ENCODE assay signal across 20 mouse cellular contexts in the genomic region with DNA sequence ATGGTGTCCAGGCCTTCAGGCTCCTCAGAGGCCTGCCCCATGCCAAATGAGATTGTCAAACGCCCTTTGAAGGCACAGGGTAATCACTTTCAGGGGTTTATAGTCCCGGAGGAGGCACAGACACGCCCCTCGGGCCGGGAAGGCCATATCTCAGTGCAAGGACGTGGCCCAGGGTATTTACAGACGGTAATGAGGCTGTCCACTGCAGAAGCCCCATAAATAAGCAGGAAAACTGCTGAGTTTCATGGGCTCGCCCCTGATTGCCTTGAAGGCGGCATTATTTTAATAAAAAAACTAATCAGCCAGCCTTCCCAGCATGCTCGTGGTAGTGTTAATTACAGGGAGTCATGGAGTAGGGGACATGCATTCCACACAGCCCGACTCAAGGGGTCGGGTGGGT. TPM values are rescaled to one million over a fixed set of nuclear protein-coding genes. Genes with fewer than 3 reads are reported as not detected.
DNase-seq lines count a peak whose midpoint lies in the region; ATAC-seq and TF ChIP-seq lines count a peak whose summit lies in the region.
"Had no signal": no experiment of that assay in that cellular context is flagged by ENCODE, and none has a peak within 500 bp of the region (broad histone marks: within the 10 kb centered on the region; RNA-seq: fewer than 3 reads in every experiment).

No protein-coding gene starts in this region.

- no peak overlapping the region for H3K4me3 ChIP-seq in hindbrain, embryonic 10.5 days
- H3K4me3 ChIP-seq in hindbrain, embryonic 12.5 days = no peak overlapping the region
- no peak overlapping the region for H3K4me3 ChIP-seq in midbrain, embryonic 13.5 days (replicated peaks)
- no peak overlapping the region for H3K4me3 ChIP-seq in midbrain, postnatal 0 days (ENCODE audit: low read depth, low read length)
- no peak overlapping the region for H3K4me3 ChIP-seq in limb, embryonic 12.5 days (replicated peaks)
- H3K4me3 ChIP-seq in forebrain, embryonic 15.5 days = no peak overlapping the region
- H3K4me3 ChIP-seq: embryonic facial prominence, embryonic 10.5 days; forebrain, embryonic 13.5 days; heart, embryonic 10.5 days; hindbrain, embryonic 13.5 days had no signal

- DNase-seq in hindbrain, embryonic 10.5 days (ENCODE audit: low spot score) = no peak
- no peak for DNase-seq in midbrain, postnatal 0 days (ENCODE audit: low spot score)
- no peak for DNase-seq in cerebellum, adult 11 months
- DNase-seq: adrenal gland, postnatal 10 days; cerebellum, adult 11-12 months; cerebellum, adult 9-10 months; cerebellum, postnatal 25 days; gastrocnemius, postnatal 10 days; heart, adult 18-20 months had no signal

- peaks cover 30% of the 10 kb centered on the region for H3K27me3 ChIP-seq in hindbrain, embryonic 10.5 days (ENCODE audit: insufficient read depth, poor library complexity, severe bottlenecking)
- H3K27me3 ChIP-seq in hindbrain, embryonic 12.5 days = peaks cover 17% of the 10 kb centered on the region; the same call in 1 of the 2 replicates
- H3K27me3 ChIP-seq in midbrain, embryonic 13.5 days = peaks cover 16% of the 10 kb centered on the region
- H3K27me3 ChIP-seq in midbrain, postnatal 0 days (ENCODE audit: insufficient read depth, low read length) = no peaks in the 10 kb centered on the region
- peaks cover 18% of the 10 kb centered on the region for H3K27me3 ChIP-seq in limb, embryonic 12.5 days
- no peaks in the 10 kb centered on the region for H3K27me3 ChIP-seq in forebrain, embryonic 15.5 days
- H3K27me3 ChIP-seq: forebrain, embryonic 13.5 days had no signal

- TF ChIP-seq CTCF in midbrain, postnatal 0 days (IDR thresholded peaks at IDR 0.05) = no peak

- 74% methylated on average over 12 of the region's 12 CpGs for WGBS in hindbrain, embryonic 10.5 days
- WGBS in hindbrain, embryonic 12.5 days = 56% methylated on average over 12 of the region's 12 CpGs
- whole genome bisulfite sequencing in midbrain, embryonic 13.5 days = 55% methylated on average over 12 of the region's 12 CpGs
- 55% methylated on average over 12 of the region's 12 CpGs for WGBS in midbrain, postnatal 0 days
- WGBS in limb, embryonic 12.5 days = 8% methylated on average over 12 of the region's 12 CpGs
- 62% methylated on average over 12 of the region's 12 CpGs for WGBS in forebrain, embryonic 15.5 days

- ATAC-seq in hindbrain, embryonic 12.5 days (ENCODE audit: low FRiP score) = no peak
- ATAC-seq in midbrain, embryonic 13.5 days = no peak
- no peak for ATAC-seq in midbrain, postnatal 0 days (ENCODE audit: low FRiP score)
- 0 out of 2 replicates have a peak, but pooled peaks have one; percentile 9 for ATAC-seq in limb, embryonic 12.5 days (ENCODE audit: insufficient number of reproducible peaks, insufficient read depth, low FRiP score, low TSS enrichment, low read depth)
- ATAC-seq in forebrain, embryonic 15.5 days (replicated peaks) = no peak
- ATAC-seq: forebrain, embryonic 13.5 days had no signal

- H3K36me3 ChIP-seq in hindbrain, embryonic 10.5 days = no peaks in the 10 kb centered on the region
- no peaks in the 10 kb centered on the region for H3K36me3 ChIP-seq in hindbrain, embryonic 12.5 days
- H3K36me3 ChIP-seq in midbrain, embryonic 13.5 days = no peaks in the 10 kb centered on the region
- no peaks in the 10 kb centered on the region for H3K36me3 ChIP-seq in midbrain, postnatal 0 days (ENCODE audit: insufficient read depth, low read length)
- H3K36me3 ChIP-seq in limb, embryonic 12.5 days = no peaks in the 10 kb centered on the region
- no peaks in the 10 kb centered on the region for H3K36me3 ChIP-seq in forebrain, embryonic 15.5 days
- H3K36me3 ChIP-seq: embryonic facial prominence, embryonic 10.5 days; heart, embryonic 10.5 days; hindbrain, embryonic 13.5 days had no signal

- H3K9me3 ChIP-seq in hindbrain, embryonic 10.5 days = no peaks in the 10 kb centered on the region
- H3K9me3 ChIP-seq in hindbrain, embryonic 12.5 days (replicated peaks) = no peaks in the 10 kb centered on the region
- H3K9me3 ChIP-seq in midbrain, embryonic 13.5 days = no peaks in the 10 kb centered on the region
- no peaks in the 10 kb centered on the region for H3K9me3 ChIP-seq in midbrain, postnatal 0 days (ENCODE audit: low read length)
- no peaks in the 10 kb centered on the region for H3K9me3 ChIP-seq in limb, embryonic 12.5 days
- no peaks in the 10 kb centered on the region for H3K9me3 ChIP-seq in forebrain, embryonic 15.5 days
- H3K9me3 ChIP-seq: embryonic facial prominence, embryonic 10.5 days; forebrain, embryonic 13.5 days; heart, embryonic 10.5 days; hindbrain, embryonic 13.5 days had no signal

- no peak overlapping the region for H3K9ac ChIP-seq in hindbrain, embryonic 12.5 days
- no peak overlapping the region for H3K9ac ChIP-seq in midbrain, embryonic 13.5 days (replicated peaks)
- no peak overlapping the region for H3K9ac ChIP-seq in midbrain, postnatal 0 days (replicated peaks; ENCODE audit: low read length, poor library complexity, severe bottlenecking)
- H3K9ac ChIP-seq in limb, embryonic 12.5 days (replicated peaks) = no peak overlapping the region
- H3K9ac ChIP-seq in forebrain, embryonic 15.5 days (replicated peaks) = no peak overlapping the region
- H3K9ac ChIP-seq: forebrain, embryonic 13.5 days; hindbrain, embryonic 13.5 days had no signal

- H3K4me2 ChIP-seq in hindbrain, embryonic 12.5 days (replicated peaks) = no peak overlapping the region
- no peak overlapping the region for H3K4me2 ChIP-seq in midbrain, embryonic 13.5 days (replicated peaks)
- no peak overlapping the region for H3K4me2 ChIP-seq in midbrain, postnatal 0 days (ENCODE audit: low read depth, low read length, poor library complexity, severe bottlenecking)
- H3K4me2 ChIP-seq in limb, embryonic 12.5 days = no peak overlapping the region
- H3K4me2 ChIP-seq in forebrain, embryonic 15.5 days (replicated peaks) = no peak overlapping the region
- H3K4me2 ChIP-seq: forebrain, embryonic 13.5 days; hindbrain, embryonic 13.5 days had no signal

- H3K4me1 ChIP-seq in hindbrain, embryonic 10.5 days (replicated peaks) = peaks cover 51% of the 10 kb centered on the region
- peaks cover 24% of the 10 kb centered on the region for H3K4me1 ChIP-seq in hindbrain, embryonic 12.5 days
- H3K4me1 ChIP-seq in midbrain, embryonic 13.5 days (replicated peaks) = peaks cover 31% of the 10 kb centered on the region
- no peaks in the 10 kb centered on the region; the same call in 1 of the 2 replicates for H3K4me1 ChIP-seq in midbrain, postnatal 0 days (ENCODE audit: insufficient read depth, low read length)
- H3K4me1 ChIP-seq in limb, embryonic 12.5 days (replicated peaks) = peaks cover 57% of the 10 kb centered on the region
- H3K4me1 ChIP-seq in forebrain, embryonic 15.5 days = peaks cover 14% of the 10 kb centered on the region
- H3K4me1 ChIP-seq: heart, embryonic 10.5 days had no signal

- 0 out of 2 replicates have a peak overlapping the region, but pooled peaks have one; percentile 16 for H3K27ac ChIP-seq in hindbrain, embryonic 10.5 days
- H3K27ac ChIP-seq in hindbrain, embryonic 12.5 days = no peak overlapping the region
- H3K27ac ChIP-seq in midbrain, embryonic 13.5 days = peak overlapping the region; percentile 30; the same call in 1 of the 2 replicates
- H3K27ac ChIP-seq in midbrain, postnatal 0 days (ENCODE audit: low read depth, low read length) = no peak overlapping the region
- H3K27ac ChIP-seq in limb, embryonic 12.5 days = no peak overlapping the region
- no peak overlapping the region for H3K27ac ChIP-seq in forebrain, embryonic 15.5 days (replicated peaks)
- H3K27ac ChIP-seq: embryonic facial prominence, embryonic 10.5 days; forebrain, embryonic 13.5 days; heart, embryonic 10.5 days; hindbrain, embryonic 13.5 days had no signal

RNA-seq across cellular contexts. Expression of a gene that starts 26.8 kb away (rescaled TPM):
- polyA plus RNA-seq in hindbrain, embryonic 10.5 days (2016; fragmentation: Nextera tagmentation; extraction: Ambion mirVana) = not detected in 2 replicates
- 0.13 TPM in 1 of 2 replicates, not detected in the other for polyA plus RNA-seq in hindbrain, embryonic 12.5 days (2016; fragmentation: Nextera tagmentation; extraction: Ambion mirVana)
- 0.09 and 0.15 TPM in 2 replicates for polyA plus RNA-seq in midbrain, embryonic 13.5 days (2015; fragmentation: Nextera tagmentation; extraction: Ambion mirVana)
- total RNA-seq in midbrain, postnatal 0 days (2014; rRNA removed) = 0.05 TPM in 1 of 2 replicates, not detected in the other
- polyA plus RNA-seq in midbrain, postnatal 0 days (2015; fragmentation: Nextera tagmentation; extraction: Ambion mirVana) = 0.05 TPM in 1 of 2 replicates, not detected in the other
- polyA plus RNA-seq in limb, embryonic 12.5 days (2016; fragmentation: Nextera tagmentation; extraction: Ambion mirVana) = 0.23 TPM in 1 of 2 replicates, not detected in the other
- polyA plus RNA-seq in forebrain, embryonic 15.5 days (2015; fragmentation: Nextera tagmentation; extraction: Ambion mirVana) = 0.14 and 0.22 TPM in 2 replicates
- total RNA-seq: MEL had no signal
- polyA plus RNA-seq: cortical plate, adult 2 months; embryonic facial prominence, embryonic 10.5 days; forebrain, embryonic 13.5 days had no signal

RNA-seq across cellular contexts. Expression of a gene that starts 54.1 kb away (rescaled TPM):
- polyA plus RNA-seq in hindbrain, embryonic 10.5 days (2016; fragmentation: Nextera tagmentation; extraction: Ambion mirVana) = 2.9 and 7.2 TPM in 2 replicates
- 14.6 and 16.1 TPM in 2 replicates for polyA plus RNA-seq in hindbrain, embryonic 12.5 days (2016; fragmentation: Nextera tagmentation; extraction: Ambion mirVana)
- 35.3 and 36.9 TPM in 2 replicates for polyA plus RNA-seq in midbrain, embryonic 13.5 days (2015; fragmentation: Nextera tagmentation; extraction: Ambion mirVana)
- 118 and 132 TPM in 2 replicates for total RNA-seq in midbrain, postnatal 0 days (2014; rRNA removed)
- polyA plus RNA-seq in midbrain, postnatal 0 days (2015; fragmentation: Nextera tagmentation; extraction: Ambion mirVana) = 124 and 126 TPM in 2 replicates
- polyA plus RNA-seq in limb, embryonic 12.5 days (2016; fragmentation: Nextera tagmentation; extraction: Ambion mirVana) = 0.19 and 0.23 TPM in 2 replicates
- 48.4 and 51.6 TPM in 2 replicates for polyA plus RNA-seq in forebrain, embryonic 15.5 days (2015; fragmentation: Nextera tagmentation; extraction: Ambion mirVana)
- total RNA-seq: heart, postnatal 25 days had no signal

Comparison
In these comparisons a context has a peak if more than half of its experiments do, and no peak if none do; other contexts are left out.
1. H3K27ac ChIP-seq: peak in hindbrain, embryonic 10.5 days (single experiment) and midbrain, embryonic 13.5 days (single experiment); none in hindbrain, embryonic 12.5 days (single experiment), midbrain, postnatal 0 days (single experiment), limb, embryonic 12.5 days (single experiment) and forebrain, embryonic 15.5 days (single experiment).